Mouse (Mus musculus): ENCODE data around the gene Gm10837.

Gm10837 gene

GRCm38 (mm10) chr14:122464763-122465741, 25.3 kb upstream of the Gm10837 start, which contains the start of gene Zic5:
TSS of gene Zic5 (minus strand) at chr14:122465677.
- DNase-seq (ENCODE audit: low spot score in 2 of 2): no peak

DNA sequence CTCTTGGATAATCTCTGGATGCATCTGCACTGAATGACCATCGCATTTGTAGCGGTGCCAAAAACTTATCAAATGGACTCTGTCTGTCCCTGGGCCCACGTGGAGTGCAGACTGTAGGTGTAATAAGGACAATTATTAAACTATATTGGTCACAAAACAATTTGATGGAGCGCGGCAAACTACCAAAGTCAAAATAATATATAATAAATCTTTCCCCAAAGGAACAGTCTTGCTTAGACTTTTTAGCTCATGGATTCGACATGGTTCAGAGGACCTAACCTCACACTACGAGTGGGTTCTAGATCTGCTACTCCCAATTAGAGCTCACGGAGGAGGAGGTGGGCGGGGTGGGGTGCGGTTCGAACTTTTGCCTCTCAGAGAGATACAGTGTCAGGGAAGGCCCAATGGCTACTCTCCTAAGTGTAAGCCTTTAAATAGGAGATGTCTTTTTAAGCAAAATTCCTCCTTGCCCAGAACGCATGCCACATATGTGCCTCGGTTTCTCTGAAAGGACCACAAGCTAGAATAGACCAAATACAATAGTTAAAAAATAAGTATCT, 24.4 kb upstream of the Gm10837 start:
- DNase-seq (ENCODE audit: low spot score in 2 of 2): no peak

DNA sequence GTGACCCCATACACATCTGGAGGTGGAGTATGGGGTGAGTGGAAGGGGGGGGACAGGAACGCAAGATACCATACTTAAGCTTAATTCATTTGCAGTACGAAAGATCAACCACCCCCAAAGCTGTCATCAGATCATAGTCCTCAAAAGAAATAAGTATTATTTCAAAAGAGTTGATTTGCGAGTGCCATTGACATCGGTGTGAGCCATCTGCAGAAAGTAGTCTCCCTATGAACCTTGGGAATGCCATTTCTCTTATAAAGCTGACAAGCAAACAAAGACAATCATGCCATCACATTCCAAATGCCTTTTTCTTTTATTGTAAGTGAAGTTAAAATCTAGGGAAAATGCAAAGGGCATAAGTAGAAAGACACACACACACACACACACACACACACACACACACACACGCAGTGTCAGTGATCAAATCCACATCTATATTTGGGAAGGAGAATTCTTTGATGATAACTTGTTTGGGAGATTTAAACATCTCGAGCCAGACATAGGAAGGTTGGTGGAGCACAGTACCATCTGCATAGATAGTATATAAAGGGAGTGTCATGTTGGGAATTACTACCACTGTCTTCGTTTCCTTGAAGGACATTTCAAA, 23.5 kb upstream of the Gm10837 start:
- no peak for DNase-seq (ENCODE audit: low spot score in 2 of 2)

GRCm38 (mm10) chr14:122467926-122468841, 22.2 kb upstream of the Gm10837 start:
- DNase-seq (ENCODE audit: low spot score in 2 of 2): no peak

- DNase-seq (ENCODE audit: low spot score in 2 of 2): no peak
Observed at GRCm38 (mm10) chr14:122468971-122469755, 21.2 kb upstream of the Gm10837 start.

DNA sequence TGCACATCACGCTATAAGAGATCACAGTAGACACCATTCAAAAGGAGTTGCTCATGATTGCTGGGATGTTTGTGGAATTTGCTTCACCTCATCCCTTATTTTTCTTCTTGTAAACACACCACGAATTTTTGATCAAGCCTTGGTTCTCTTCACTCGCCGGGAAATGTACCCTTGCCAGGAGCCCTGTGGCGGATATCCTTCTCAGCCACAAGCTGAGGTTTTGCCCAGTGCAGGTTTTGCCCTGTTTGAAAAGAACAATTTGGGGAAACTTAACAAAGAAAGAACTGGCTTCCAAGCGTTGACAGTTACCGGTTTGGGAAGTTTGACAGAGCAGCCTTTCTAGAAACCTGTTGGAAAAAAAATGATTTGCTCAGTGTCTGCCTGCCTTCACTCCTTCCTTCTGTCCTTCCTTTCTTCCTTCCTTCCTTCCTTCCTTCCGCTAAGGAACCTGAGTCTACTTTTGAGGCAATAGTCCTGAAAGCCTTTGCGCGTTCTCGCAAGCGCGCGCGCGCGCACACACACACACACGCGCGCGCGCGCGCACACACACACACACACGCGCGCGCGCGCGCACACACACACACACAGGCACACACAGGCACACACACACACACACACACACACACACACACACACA, 18.8 kb upstream of the Gm10837 start:
- no peak for DNase-seq (ENCODE audit: low spot score in 2 of 2)

- no peak for DNase-seq (ENCODE audit: low spot score in 2 of 2)
Observed at GRCm38 (mm10) chr14:122472161-122472560, 18.2 kb upstream of the Gm10837 start.

DNA sequence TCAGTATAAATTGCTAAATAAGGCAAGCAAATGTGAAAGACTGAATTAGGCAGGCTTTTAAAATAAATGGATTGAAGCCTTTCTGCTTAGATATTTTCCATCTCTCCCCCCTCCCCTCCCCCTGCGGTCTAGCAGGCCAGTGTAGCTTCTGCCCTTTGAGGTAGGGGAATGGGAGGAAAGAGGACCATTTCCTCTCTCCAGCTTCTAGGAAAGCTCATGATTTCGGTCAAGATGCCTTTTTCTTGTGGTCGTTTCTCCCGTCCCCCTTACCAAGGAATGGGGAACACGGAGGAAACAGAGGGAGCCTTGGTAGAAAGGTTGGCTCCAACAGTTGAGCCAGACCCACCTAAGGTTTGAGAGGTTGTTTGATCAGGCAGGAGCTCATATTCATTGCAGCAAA, 17.7 kb upstream of the Gm10837 start:
- DNase-seq (ENCODE audit: low spot score in 2 of 2): no peak

GRCm38 (mm10) chr14:122473211-122473751, 17.1 kb upstream of the Gm10837 start:
- DNase-seq (ENCODE audit: low spot score in 2 of 2): no peak

GRCm38 (mm10) chr14:122474041-122474890, 16.1 kb upstream of the Gm10837 start:
- DNase-seq (ENCODE audit: low spot score in 2 of 2): no peak

- DNase-seq (ENCODE audit: low spot score in 2 of 2): no peak
Observed at GRCm38 (mm10) chr14:122474891-122475556, 15.4 kb upstream of the Gm10837 start, which contains the start of gene Zic2. TSS of gene Zic2 (plus strand) at chr14:122475435.

GRCm38 (mm10) chr14:122475557-122476040, 14.8 kb upstream of the Gm10837 start:
- no peak for DNase-seq (ENCODE audit: low spot score in 2 of 2)

DNA sequence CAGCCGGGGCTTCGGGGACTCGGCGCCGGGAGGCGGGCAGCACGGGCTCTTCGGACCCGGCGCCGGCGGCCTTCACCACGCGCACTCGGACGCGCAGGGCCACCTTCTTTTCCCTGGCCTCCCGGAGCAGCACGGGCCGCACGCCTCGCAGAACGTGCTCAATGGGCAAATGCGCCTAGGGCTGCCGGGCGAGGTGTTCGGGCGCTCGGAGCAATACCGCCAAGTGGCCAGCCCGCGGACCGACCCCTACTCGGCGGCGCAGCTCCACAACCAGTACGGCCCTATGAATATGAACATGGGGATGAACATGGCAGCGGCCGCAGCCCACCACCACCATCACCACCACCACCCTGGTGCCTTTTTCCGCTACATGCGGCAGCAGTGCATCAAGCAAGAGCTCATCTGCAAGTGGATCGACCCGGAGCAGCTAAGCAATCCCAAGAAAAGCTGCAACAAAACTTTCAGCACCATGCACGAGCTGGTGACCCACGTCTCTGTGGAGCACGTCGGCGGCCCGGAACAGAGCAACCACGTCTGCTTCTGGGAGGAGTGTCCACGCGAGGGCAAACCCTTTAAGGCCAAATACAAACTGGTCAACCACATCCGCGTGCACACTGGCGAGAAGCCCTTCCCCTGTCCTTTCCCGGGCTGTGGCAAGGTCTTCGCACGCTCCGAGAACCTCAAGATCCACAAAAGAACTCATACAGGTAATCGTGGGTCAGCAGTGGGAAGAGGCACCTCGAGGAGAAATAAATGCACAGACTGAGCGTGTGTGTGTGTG, 14.2 kb upstream of the Gm10837 start:
- DNase-seq (ENCODE audit: low spot score in 2 of 2): no peak

DNA sequence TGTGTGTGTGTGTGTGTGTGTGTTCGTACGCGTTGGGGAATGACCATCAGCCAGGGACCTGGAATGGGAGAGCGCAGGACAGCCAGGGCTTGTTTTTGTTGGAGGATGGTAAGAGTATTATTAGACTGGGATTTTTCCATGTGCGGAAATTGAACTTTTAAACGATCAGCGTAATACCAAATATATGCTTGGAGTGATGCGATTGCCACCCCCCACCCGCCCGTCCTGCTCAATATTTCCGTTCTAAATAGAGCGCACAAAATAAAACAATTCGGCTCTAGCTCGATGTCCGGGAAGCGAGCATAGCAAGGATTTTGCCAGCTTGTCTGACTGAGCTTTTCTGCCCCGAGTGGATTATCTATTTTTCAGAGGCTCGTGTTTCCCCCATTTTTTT, 13.6 kb upstream of the Gm10837 start:
- no peak for DNase-seq (ENCODE audit: low spot score in 2 of 2)

GRCm38 (mm10) chr14:122477261-122477671, 13.1 kb upstream of the Gm10837 start:
- no peak for DNase-seq (ENCODE audit: low spot score in 2 of 2)

DNA sequence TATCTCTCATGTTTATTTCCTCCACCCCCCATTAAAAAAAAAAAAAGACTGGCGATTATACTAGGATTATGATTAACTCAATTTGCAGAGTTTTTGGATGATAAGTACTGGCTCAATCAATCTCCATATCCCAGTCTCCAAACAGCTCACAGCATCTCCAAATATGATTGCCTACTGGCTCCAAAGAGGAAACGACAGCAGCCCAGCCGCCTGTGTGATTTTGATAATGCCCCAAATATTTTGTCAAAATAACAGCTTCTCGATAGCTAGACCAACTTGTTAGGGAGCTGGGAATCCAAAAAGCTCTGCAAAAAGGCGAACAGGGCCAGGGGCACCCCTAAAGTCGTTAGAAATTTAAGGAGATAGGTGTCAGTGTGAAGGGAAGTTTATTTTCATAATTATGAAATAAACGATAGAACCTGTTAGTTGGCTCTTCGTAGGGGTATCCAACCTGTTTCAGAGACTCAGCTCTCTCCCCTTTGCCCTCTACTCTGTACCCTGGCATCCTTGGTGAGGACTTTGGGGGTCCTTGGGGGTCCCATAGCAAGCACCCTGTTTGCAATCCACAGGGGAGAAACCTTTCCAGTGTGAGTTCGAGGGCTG, 12.3 kb upstream of the Gm10837 start:
- no peak for DNase-seq (ENCODE audit: low spot score in 2 of 2)

- no peak for DNase-seq (ENCODE audit: low spot score in 2 of 2)
Observed at GRCm38 (mm10) chr14:122478574-122479011, 11.8 kb upstream of the Gm10837 start.

Measured in right cerebral cortex, adult 2 months (tissue).